Mouse (Mus musculus): ENCODE measurements around the gene Zfp160.
"Not testable (repeated sequence)": the region's sequence is repeated elsewhere in the genome, so short reads cannot be mapped to it uniquely, and the experiment has no call there.

The Zfp160 gene

GRCm38 (mm10) chr17:21008382-21009331 lies at the start of gene Zfp160:
Zfp160 (plus strand) TSS chr17:21008903.
- peak; percentile 77 for DNase-seq (ENCODE audit: low read depth, low spot score)

DNA sequence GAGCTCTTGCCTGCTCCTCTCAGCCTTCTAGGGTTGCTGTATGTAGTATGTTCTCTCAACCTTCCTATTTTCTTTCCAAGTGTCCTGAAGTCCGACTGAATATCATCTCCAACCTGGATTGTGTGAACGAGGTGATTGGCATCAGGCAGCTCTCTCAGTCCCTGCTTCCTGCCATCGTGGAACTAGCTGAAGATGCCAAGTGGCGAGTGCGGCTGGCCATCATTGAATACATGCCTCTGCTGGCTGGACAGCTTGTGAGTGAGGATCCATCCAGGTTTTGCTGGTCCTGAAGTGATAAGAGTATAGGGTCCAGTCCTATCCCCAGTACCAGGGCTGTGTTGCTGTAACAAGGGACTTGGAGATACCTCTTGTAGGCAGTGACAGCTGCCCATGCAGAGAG lies 48.3 kb upstream of the Zfp160 start:
- DNase-seq (ENCODE audit: low read depth, low spot score) = no peak

- no peak for DNase-seq (ENCODE audit: low read depth, low spot score)
These were observed 43.3 kb upstream of the Zfp160 start for GRCm38 (mm10) chr17:20965421-20965820.

GRCm38 (mm10) chr17:20966681-20967080 lies 42.0 kb upstream of the Zfp160 start:
- no peak for DNase-seq (ENCODE audit: low read depth, low spot score)

- DNase-seq (ENCODE audit: low read depth, low spot score) = no peak
These were observed 15.0 kb upstream of the Zfp160 start for GRCm38 (mm10) chr17:20993716-20994115.

- DNase-seq (ENCODE audit: low read depth, low spot score) = no peak
These were observed 12.3 kb upstream of the Zfp160 start, which contains the start of gene Vmn1r233 for GRCm38 (mm10) chr17:20996364-20996763. Vmn1r233 (minus strand) TSS chr17:20996464.

DNA sequence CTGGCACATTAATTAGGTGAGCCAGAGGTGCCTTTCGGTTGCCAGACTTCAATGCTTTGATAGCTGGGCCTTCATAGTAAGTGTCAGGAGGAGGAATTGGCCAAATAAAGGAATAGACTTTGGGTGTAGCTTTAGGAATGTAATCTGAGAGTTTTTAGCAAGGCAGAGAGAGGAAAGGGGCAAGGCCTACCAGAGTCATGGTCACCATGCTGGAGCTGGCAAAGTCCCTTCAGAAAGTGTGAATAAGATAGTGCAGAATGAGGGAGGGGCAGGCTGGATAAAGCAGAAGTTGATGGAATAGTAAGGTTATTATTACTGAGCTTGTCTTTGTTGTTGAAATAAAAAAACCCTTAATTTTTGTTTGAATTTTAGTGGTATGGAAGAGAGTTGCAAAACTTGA lies 1.0 kb downstream of the Zfp160 start:
- DNase-seq (ENCODE audit: low read depth, low spot score) = no peak

DNA sequence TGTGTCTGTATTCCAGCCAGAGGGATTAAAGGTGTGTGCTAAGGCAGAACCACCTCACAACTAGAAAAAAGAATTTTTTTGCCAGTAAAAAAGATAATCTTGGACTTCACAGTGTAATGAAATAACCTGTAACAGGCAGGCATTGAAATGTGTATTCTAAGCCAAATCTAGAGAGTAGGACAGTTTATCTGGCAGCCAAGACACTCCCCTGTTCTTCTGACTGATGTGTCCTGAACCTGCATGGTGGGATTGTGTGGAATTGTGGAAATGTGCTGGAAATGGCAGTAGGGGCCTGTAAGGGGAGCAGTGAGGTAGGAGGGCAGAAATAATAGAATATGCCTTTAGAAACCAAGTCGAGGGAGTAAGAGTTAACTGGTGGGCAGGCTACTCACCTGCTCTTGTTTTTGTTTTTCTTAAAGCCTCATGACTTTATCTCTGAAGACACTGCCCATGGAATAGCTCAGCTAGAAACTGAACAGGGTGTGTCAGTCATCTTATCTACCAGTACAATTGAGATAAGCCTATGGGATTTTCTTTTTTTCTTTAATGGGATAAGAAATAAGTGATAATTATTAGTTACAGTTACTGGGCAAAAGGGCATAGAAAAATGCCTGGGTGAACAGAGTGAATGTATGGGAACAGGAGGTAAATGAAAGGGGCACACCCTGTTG lies 9.8 kb downstream of the Zfp160 start:
- no peak for DNase-seq (ENCODE audit: low read depth, low spot score)

- not testable (repeated sequence) for DNase-seq (ENCODE audit: low read depth, low spot score)
These were observed 39.3 kb downstream of the Zfp160 start for GRCm38 (mm10) chr17:21048020-21048419.

- no peak for DNase-seq (ENCODE audit: low read depth, low spot score)
These were observed 42.2 kb downstream of the Zfp160 start for GRCm38 (mm10) chr17:21050901-21051300.

- DNase-seq (ENCODE audit: low read depth, low spot score) = not testable (repeated sequence)
These were observed 42.6 kb downstream of the Zfp160 start for GRCm38 (mm10) chr17:21051341-21051740.

GRCm38 (mm10) chr17:21051919-21052318 lies 43.2 kb downstream of the Zfp160 start:
- DNase-seq (ENCODE audit: low read depth, low spot score) = not testable (repeated sequence)

DNA sequence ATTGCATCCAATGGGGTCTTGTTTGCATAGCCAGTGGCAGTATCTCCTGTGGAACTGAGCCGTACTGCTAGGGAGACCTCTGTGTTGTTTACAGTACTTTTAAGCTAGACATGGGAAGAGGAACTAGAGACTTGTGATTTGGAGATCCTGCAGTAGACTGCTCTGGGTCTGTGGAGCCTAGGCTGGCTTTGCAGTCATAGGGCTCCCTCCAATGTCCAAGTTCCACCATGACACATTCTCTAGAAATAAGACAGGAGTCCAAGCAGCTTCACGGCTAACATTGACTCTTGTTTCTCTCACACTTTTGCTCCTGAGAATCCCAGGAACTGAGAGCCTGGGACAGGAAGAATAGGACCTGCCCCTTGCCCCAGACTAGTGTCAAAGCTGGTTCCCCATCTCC lies 44.6 kb downstream of the Zfp160 start:
- DNase-seq (ENCODE audit: low read depth, low spot score) = no peak

- not testable (repeated sequence) for DNase-seq (ENCODE audit: low read depth, low spot score)
These were observed 46.4 kb downstream of the Zfp160 start for GRCm38 (mm10) chr17:21055111-21055510.

GRCm38 (mm10) chr17:21065501-21065900 lies 56.8 kb downstream of the Zfp160 start:
- no peak for DNase-seq (ENCODE audit: low read depth, low spot score)

DNA sequence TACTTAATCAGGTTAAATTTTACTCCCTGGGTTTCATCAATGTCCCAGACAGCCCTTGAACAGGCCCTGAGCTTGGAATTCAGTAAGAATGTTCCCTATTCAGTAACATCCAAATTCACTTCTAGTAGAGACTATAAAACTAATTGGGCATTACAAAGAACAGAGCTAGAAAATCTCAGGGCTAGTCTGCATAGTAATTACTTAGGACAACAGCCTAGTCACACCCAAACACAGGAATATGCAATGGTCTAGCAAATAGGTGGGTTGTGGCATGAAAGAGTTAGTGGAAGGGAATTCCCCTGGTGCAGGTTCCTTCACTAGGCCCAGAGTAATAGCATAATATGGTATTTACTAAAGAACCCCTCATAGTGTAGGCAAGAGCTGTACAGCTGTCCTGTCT lies 58.3 kb downstream of the Zfp160 start:
- DNase-seq (ENCODE audit: low read depth, low spot score) = no peak

- not testable (repeated sequence) for DNase-seq (ENCODE audit: low read depth, low spot score)
These were observed 60.7 kb downstream of the Zfp160 start for GRCm38 (mm10) chr17:21069443-21069842.

DNA sequence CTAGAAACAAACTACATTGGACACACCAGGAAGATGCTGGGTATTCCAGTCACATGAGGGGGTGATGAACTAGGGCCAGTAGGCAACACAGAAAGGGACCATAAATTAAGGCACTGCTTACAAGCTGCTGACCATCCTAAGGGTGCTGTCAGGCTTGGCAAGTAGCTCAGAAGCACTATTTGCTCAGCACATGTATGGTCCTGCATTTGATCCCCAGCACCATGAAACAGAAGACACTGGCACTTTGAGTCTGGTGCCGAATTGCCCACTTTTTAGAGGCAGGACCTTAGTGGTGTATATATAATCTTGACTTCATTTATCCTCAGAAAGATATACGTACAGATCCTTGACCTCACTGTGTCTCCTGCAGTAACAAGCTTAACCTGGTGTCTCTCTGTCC lies 62.3 kb downstream of the Zfp160 start:
- not testable (repeated sequence) for DNase-seq (ENCODE audit: low read depth, low spot score)

Measured in embryo, embryonic 11.5 days (tissue).